Mouse (Mus musculus): Measurements from ENCODE around the gene Tmem229b.

GRCm38 (mm10) chr12:78983296-78984034 lies 24.0 kb downstream of the Tmem229b start:
- no peak for TF ChIP-seq CTCF (IDR thresholded peaks at IDR 0.05; ENCODE audit: control insufficient read depth, insufficient read depth, insufficient read length)
- no peak for TF ChIP-seq CEBPB (IDR thresholded peaks at IDR 0.05; ENCODE audit: low read depth)
